8 mouse cellular contexts compared by ENCODE assay signal in the genomic region with DNA sequence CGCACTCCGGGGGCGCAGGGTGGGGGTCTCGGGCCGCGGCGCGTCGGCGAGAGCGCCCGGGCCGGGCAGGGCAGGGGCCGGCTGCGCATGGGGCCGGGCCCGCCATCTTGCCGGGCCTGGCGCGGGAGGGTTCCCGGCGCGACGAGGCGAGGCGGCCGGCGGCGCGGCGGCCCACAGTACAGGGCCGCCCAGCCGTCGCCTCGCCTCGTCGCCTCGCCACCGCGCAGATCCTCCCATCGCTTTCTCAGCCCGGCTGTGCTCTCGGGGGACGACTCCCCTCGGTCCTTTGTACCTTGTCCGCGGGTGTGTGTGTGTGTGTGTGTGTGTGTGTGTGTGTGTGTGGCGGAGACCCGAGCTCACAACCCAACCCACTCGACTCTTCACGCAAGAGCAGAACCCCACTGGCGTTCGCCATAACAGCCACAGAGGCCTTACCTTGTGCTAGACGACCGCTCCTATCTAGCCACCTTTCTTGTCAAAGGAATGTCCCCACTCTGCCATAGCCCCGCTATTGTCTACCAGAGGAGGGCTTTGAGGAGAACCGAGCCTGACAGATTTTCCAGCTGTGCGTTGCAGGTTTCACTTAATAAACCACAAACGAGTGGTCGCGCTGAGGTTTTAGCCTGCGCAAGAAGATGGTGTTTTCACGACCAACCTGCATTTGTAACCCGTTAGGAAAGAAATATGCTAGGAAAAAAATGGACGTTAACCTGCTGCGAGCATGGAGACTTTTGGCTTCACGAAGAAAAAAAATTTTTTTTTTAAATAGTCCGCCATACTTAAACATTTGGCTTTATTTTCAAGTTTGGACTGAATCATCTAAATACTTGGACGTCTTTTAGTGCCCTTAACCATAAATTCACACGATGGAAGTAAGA. TPM values are rescaled to one million over a fixed set of nuclear protein-coding genes. Genes with fewer than 3 reads are reported as not detected.
DNase-seq lines count a peak whose midpoint lies in the region; ATAC-seq and TF ChIP-seq lines count a peak whose summit lies in the region.

No protein-coding gene starts in this region.

- 0 out of 2 replicates have a peak, but pooled peaks cover 3% of the 10 kb centered on the region for H3K4me1 ChIP-seq in hindbrain, postnatal 0 days (ENCODE audit: insufficient read depth, low read length)

- peak overlapping the region; percentile 90 for H3K27ac ChIP-seq in gastrocnemius, adult 2 months
- peak overlapping the region; percentile 99 for H3K27ac ChIP-seq in hindbrain, postnatal 0 days

- H3K9ac ChIP-seq in hindbrain, postnatal 0 days (replicated peaks; ENCODE audit: low read length) = peak overlapping the region; percentile 96

- H3K9me3 ChIP-seq in hindbrain, postnatal 0 days (ENCODE audit: low read length) = no peaks in the 10 kb centered on the region

- no peak for TF ChIP-seq CTCF in gastrocnemius, adult 2 months (IDR thresholded peaks at IDR 0.05)
- TF ChIP-seq CTCF in hindbrain, postnatal 0 days (IDR thresholded peaks at IDR 0.05; ENCODE audit: low read depth) = no peak

- H3K27me3 ChIP-seq in hindbrain, postnatal 0 days (ENCODE audit: insufficient read depth, low read length) = no peaks in the 10 kb centered on the region

- 1% methylated on average over 38 of the region's 70 CpGs for WGBS in hindbrain, postnatal 0 days

- peak; percentile 71 for DNase-seq in ZHBTc4 (ENCODE audit: low read depth, low spot score)
- DNase-seq in cerebellum, postnatal 36 days = peak; percentile 55 to 68
- peak; percentile 64 for DNase-seq in gastrocnemius, adult 2 months
- peak; percentile 78 for DNase-seq in hindbrain, postnatal 0 days (ENCODE audit: low spot score)
- peak; percentile 22 for DNase-seq in left cerebral cortex, adult 11 months (ENCODE audit: low spot score)
- DNase-seq in lung, postnatal 36 days = peak; percentile 54
- peak; percentile 44 for DNase-seq in right cerebral cortex, adult 18-20 months
- DNase-seq in urinary bladder, postnatal 25 days (ENCODE audit: low spot score) = peak; percentile 39

- peak; percentile 90 for ATAC-seq in hindbrain, postnatal 0 days

- H3K4me3 ChIP-seq in gastrocnemius, adult 2 months = peak overlapping the region; percentile 75
- peak overlapping the region; percentile 66 for H3K4me3 ChIP-seq in hindbrain, postnatal 0 days (ENCODE audit: low read length)

- H3K4me2 ChIP-seq in hindbrain, postnatal 0 days (ENCODE audit: low read depth, low read length) = peak overlapping the region; percentile 67

- intact Hi-C loops in gastrocnemius, adult 2 months (cut with DNase I) = no loop called here

- no peaks in the 10 kb centered on the region for H3K36me3 ChIP-seq in hindbrain, postnatal 0 days (ENCODE audit: insufficient read depth, low read length)

RNA-seq across cellular contexts. Expression of a gene that starts 0.7 kb away (rescaled TPM):
- 10 to 100 TPM; 18.3 to 19.5 TPM for total RNA-seq in gastrocnemius, adult 2 months (2021)
- 45.6 and 48.6 TPM in 2 replicates for total RNA-seq in hindbrain, postnatal 0 days (2014; rRNA removed)
- 28.8 and 32.1 TPM in 2 replicates for polyA plus RNA-seq in hindbrain, postnatal 0 days (2015; fragmentation: Nextera tagmentation; extraction: Ambion mirVana)

Comparison
In these comparisons a context has a peak if more than half of its experiments do, and no peak if none do; other contexts are left out.
1. Peak in every context shown above with its lines: DNase-seq, ATAC-seq, H3K4me3 ChIP-seq and H3K27ac ChIP-seq.
2. DNase-seq: peak in every context shown above with its lines; median percentile 78 in hindbrain, postnatal 0 days; 71 in ZHBTc4; 64 in gastrocnemius, adult 2 months; 62 in cerebellum, postnatal 36 days; 54 in lung, postnatal 36 days; 44 in right cerebral cortex, adult 18-20 months; 39 in urinary bladder, postnatal 25 days; 22 in left cerebral cortex, adult 11 months.